Mouse (Mus musculus) v-Abl transformed pro-B cells (cell line): Measurements from ENCODE around the gene Synpo2.

ENCODE experiments used
- in situ Hi-C, 2 experiments: fragments of 400-800 bp; cut with MboI; formaldehyde crosslinking; loops; one replicate each; pipeline ENCODE4 v1.15.1; 2025; ENCODE audit not compliant: unreplicated experiment in 2 of 2

Gene Synpo2

GRCm38 (mm10) chr3:123064186-123064585 is 171.8 kb downstream of the Synpo2 start:
- in situ Hi-C loops: no loop called here

- in situ Hi-C loops: no loop called here
These were observed 174.0 kb downstream of the Synpo2 start for GRCm38 (mm10) chr3:123061931-123062330.

- in situ Hi-C loops: no loop called here
These were observed 177.1 kb downstream of the Synpo2 start for GRCm38 (mm10) chr3:123058832-123059231.

GRCm38 (mm10) chr3:123054178-123054577 is 181.8 kb downstream of the Synpo2 start:
- in situ Hi-C loops: no loop called here

GRCm38 (mm10) chr3:123053192-123053938 is 182.6 kb downstream of the Synpo2 start:
- in situ Hi-C loops: no loop called here

GRCm38 (mm10) chr3:123042308-123042707 is 193.6 kb downstream of the Synpo2 start:
- in situ Hi-C loops: no loop called here

GRCm38 (mm10) chr3:123034752-123035151 is 201.2 kb downstream of the Synpo2 start, which contains the start of gene Myoz2:
Gene Myoz2 (minus strand): TSS chr3:123035015.
- in situ Hi-C loops: no loop called here

GRCm38 (mm10) chr3:123033804-123034203 is 202.1 kb downstream of the Synpo2 start:
- in situ Hi-C loops: no loop called here
